Mouse (Mus musculus) c-Kit-negative CD71-positive TER-119-positive erythroid progenitor cells, embryonic 14.5 days (primary cell): Measurements from ENCODE around the gene Agbl4.

Source experiments
- DNase-seq: peaks from one replicate; pipeline ENCODE4 v3.0.0-alpha.2; 2013; ENCODE audit warnings: low read depth, low spot score

The Agbl4 gene

GRCm38 (mm10) chr4:111447918-111448317 lies 1050.5 kb downstream of the Agbl4 start:
- DNase-seq, result no peak

DNA sequence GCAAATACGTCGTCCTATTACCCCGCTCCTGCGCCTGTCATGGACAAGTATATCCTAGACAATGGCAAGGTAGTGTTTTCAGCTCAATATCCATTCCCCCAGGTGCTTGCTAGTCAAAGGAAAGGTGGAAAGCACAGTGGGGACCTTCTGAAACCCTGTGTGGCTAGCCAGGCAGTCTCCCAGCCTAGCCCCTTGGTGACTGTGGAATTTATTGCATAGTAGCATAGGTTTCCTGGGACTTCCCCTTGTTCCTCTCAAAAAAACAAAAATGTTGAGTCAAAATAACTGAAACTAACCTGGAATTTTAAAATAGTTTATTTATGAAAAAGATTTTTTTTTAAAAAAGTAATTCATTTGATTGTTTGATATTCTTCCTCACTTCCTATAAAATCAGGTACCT lies 1051.1 kb downstream of the Agbl4 start:
- DNase-seq, result no peak

DNA sequence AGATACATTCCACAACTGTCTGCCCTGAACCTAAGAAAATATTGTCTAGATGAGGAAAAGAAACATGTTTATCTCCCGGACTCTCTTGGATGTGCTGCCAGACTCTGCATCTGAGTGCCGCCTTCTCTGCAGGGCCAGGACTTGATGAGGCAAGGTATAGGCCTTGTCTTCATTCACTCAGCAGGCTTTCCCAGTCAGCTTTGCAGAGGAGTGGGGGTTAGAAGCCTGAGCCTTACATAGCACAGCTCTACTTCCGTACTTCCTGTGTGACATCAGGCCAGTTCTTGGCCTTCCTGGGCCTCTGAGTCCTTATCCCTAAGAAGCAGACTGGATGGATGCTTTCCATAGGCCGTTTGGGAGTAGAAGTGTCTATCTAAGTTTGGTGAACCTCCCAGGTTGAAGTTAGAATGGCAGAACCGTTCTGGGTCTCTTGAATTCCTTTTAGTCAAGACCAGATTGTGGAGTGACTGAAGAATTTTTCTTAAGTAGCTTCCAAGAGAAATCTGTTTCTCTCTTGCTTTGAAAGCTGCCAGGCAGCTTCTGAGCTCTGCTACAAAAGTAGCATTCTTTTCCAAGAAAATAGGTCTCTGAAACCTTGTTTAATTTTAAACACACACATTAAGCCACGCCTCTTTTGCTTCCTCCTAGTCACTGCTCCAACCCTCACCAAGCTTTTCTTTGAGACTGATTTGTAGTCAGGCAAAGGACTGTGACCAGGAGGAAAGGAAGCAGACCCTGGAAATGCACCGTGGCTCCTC lies 1052.2 kb downstream of the Agbl4 start:
- no peak for DNase-seq

GRCm38 (mm10) chr4:111451283-111451918 lies 1053.9 kb downstream of the Agbl4 start:
- no peak for DNase-seq

- DNase-seq, result no peak
These were observed 1054.7 kb downstream of the Agbl4 start for GRCm38 (mm10) chr4:111452192-111452591.

- DNase-seq, result no peak
These were observed 1055.8 kb downstream of the Agbl4 start for GRCm38 (mm10) chr4:111453275-111453674.

DNA sequence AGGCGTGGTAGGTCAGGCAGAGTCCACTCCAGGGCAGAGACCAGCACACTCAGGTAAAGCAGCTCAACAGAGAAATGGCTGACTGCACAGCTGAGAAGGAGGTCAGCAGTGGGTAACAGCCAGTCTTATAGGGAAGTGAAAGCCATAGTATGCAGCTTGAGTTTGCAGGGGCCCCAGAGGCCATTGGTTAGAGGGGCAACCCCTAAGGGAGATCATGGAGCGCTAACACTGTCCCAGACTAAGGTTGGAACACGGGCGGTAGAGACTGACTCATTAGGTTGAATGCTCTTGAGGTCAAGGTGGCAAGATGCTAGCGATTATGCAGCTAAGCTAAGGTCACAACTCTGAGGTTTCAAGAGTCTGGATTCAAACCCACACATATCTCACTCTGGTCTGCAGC lies 1058.2 kb downstream of the Agbl4 start:
- no peak for DNase-seq

DNA sequence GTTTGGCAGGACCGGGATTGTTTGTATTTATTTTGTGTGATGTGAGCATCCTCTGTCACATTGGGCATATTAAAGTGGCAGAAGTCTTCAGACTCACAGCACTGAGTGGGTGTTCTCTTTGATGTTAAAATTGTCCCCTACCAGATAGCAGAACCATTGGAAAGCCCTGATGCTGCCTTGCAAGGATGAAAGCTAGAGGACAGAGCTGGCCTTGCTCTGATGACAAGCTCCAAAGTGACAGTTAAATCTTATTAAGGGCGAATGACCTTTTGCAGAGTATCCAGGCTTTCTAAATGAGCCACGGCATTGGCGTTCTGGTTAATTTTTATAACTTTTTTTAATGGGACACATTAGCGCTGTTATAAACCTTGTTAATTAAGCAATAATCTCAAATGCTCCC lies 1060.1 kb downstream of the Agbl4 start:
- DNase-seq, result no peak

- DNase-seq, result no peak
These were observed 1069.9 kb downstream of the Agbl4 start for GRCm38 (mm10) chr4:111467293-111467773.

GRCm38 (mm10) chr4:111467796-111468195 lies 1070.3 kb downstream of the Agbl4 start:
- DNase-seq, result no peak

GRCm38 (mm10) chr4:111469847-111470246 lies 1072.4 kb downstream of the Agbl4 start:
- no peak for DNase-seq

DNA sequence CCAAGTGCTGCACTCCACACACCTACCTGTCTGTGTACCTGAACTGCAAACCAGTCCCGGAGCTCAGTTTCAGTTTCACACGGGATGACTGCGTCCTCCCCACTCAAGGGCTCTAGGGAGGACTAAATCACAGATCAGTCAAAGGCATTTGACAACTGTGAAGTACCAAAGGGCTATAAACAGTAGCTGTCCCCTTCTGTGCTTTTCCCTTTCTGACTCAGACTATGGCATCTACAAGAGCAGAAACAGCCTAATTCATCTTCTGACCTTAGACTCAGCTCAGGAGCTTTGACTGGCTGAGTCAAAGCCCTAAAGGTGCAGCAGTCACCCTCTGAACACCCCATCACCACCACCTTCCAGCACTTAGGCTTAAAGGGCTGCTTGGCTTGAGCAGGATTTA lies 1074.3 kb downstream of the Agbl4 start:
- no peak for DNase-seq

- DNase-seq, result no peak
These were observed 1075.0 kb downstream of the Agbl4 start for GRCm38 (mm10) chr4:111472511-111472910.

- DNase-seq, result no peak
These were observed 1075.6 kb downstream of the Agbl4 start for GRCm38 (mm10) chr4:111473014-111473413.

GRCm38 (mm10) chr4:111475374-111475971 lies 1078.0 kb downstream of the Agbl4 start:
- no peak for DNase-seq

DNA sequence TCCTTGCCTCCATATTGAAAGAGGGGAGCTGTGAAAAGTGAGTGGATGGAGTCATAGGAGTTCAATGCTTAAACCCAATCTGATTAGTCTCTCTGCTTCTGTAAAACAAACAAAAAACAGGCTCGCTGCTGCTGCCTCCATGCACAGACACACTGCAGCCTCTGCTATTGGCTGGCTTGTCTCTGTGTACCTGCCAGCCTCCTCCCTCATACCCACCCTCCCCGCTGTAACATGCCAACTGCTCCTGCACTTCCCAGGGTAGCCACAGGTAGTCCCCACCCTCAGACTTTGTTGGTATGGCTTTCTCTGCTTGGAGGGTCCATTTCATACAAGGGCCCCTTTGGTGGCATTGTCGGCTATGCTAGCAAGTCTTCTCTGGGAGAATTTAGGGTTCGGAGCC lies 1080.0 kb downstream of the Agbl4 start:
- no peak for DNase-seq

DNA sequence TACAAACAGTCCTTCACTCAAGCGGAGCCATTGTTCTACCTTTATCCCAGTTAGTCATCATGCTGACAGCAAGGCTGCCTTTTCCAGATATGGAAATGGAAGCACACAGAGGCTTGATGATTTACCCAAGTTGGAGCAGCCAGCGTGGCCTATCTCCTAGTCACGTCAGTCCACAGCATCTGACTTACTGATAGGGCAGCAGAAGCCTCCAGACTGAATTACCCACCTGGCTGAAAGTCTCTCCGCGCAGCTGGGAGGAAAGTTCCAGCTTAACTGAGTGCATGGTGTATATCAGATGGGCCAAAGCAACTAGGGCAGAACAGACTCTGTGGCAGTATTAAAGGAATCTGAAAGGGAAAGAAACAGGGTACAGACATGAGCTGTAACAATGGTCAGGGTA lies 1086.0 kb downstream of the Agbl4 start:
- no peak for DNase-seq

- no peak for DNase-seq
These were observed 1087.7 kb downstream of the Agbl4 start for GRCm38 (mm10) chr4:111485189-111485588.

DNA sequence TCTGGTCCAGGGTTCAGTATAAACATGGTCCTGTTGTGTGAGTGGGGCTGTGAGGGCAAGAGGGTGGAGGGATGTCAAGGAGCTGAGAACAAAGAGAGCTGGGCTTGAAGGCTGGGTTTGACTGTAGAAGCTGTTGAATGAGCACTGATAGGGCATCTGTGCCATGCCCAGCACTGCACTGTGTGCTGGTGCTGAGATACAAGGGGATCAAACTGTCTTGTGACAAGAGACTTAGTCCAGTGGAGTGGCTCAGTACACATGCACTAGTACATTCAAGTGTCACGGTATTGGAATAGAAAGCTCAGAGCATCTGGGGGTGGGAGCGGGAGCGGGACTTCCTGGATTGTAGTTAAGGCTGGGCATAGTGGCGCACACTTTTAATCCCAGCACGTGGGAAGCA lies 1088.7 kb downstream of the Agbl4 start:
- no peak for DNase-seq

- no peak for DNase-seq
These were observed 1089.9 kb downstream of the Agbl4 start for GRCm38 (mm10) chr4:111487233-111487843.

- DNase-seq, result no peak
These were observed 1096.4 kb downstream of the Agbl4 start for GRCm38 (mm10) chr4:111493750-111494404.

GRCm38 (mm10) chr4:111495949-111496348 lies 1098.5 kb downstream of the Agbl4 start:
- DNase-seq, result peak; percentile 66
